Mouse (Mus musculus): ENCODE data around the gene 3425401B19Rik. TPM values are rescaled to one million over a fixed set of nuclear protein-coding genes. Genes with fewer than 3 reads are reported as not detected.

The 3425401B19Rik gene
- polyA plus RNA-seq, 1 experiment from 2014 or later, result 0.19 TPM

DNA sequence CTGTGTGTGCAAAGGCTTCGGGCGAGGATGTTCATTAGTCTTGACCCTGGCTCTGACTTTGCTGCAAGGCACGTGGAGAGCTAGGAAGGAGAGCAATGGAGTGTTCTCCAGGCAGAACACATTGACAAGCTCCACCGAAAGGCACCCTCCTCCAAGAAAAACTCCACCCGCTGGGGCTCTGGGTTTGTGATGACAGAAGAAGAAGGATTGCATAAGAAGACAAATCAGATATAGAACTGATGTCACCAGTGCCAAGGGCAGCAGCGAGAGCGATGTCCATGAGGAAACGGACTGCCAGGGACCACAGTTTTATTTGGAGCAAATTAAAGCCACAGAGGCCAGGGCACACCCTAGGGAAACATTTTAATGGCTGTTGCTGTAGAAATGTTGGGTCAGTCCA lies 12.7 kb upstream of the 3425401B19Rik start:
- H3K27ac ChIP-seq, result no peak overlapping the region
- H3K36me3 ChIP-seq, result no peaks in the 10 kb centered on the region
- no peaks in the 10 kb centered on the region for H3K9me3 ChIP-seq
- no peak overlapping the region for H3K9ac ChIP-seq
- H3K4me3 ChIP-seq, result no peak overlapping the region
- H3K4me1 ChIP-seq, result no peaks in the 10 kb centered on the region
- 63% methylated on average over 8 of the region's 8 CpGs for WGBS
- no peak for ATAC-seq (ENCODE audit: borderline replicate concordance, extremely low read depth, low FRiP score, low TSS enrichment)
- no peaks in the 10 kb centered on the region for H3K27me3 ChIP-seq
- H3K4me2 ChIP-seq, result no peak overlapping the region

DNA sequence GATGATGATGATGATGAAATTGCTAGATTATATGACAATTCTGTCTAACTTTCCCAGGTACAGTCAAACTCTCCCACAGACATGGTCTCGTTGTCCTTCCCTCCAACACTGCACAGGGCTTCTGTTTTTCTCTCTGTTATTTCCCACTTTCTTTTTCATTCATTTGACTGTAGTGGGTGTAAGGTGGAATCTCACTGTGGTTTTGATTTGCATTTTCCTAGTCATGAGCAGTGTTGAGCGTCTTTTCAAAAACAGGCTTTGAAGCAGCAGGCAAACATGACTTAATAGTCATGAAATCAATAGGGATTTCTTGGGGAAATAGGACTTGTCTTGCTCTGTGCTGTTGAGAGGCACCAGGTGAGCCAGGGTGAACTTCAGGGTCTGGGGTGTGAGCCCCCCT lies 11.3 kb upstream of the 3425401B19Rik start:
- Histone ChIP-seq H3K9ac (no peak overlapping the region), H3K4me3 (no peak overlapping the region)
- WGBS, result 84% methylated on average over 2 of the region's 2 CpGs

DNA sequence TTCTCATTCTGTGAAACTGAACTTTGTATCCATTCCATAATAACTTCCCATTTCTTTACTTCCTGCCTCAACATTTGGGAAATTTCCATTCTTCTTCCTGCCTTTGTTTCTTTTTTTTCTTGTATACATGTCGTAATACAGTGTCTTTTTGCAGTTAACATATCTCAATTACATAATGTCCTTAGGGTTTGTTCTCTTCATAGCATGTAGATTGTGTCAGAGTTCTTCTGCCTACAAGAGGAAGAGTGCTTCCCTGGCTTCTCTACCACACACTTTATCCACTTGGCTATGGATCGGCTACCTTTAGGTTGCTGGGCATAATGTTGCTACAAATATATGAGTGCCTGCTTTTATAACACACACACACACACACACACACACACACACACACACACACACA lies 10.8 kb upstream of the 3425401B19Rik start:
- Histone ChIP-seq H3K4me2 (no peak overlapping the region), H3K4me3 (no peak overlapping the region), H3K4me1 (no peaks in the 10 kb centered on the region), H3K36me3 (no peaks in the 10 kb centered on the region), H3K9me3 (no peaks in the 10 kb centered on the region), H3K27ac (no peak overlapping the region), H3K27me3 (no peaks in the 10 kb centered on the region), H3K9ac (no peak overlapping the region)
- no peak for ATAC-seq (ENCODE audit: borderline replicate concordance, extremely low read depth, low FRiP score, low TSS enrichment)
- 77% methylated on average over 2 of the region's 2 CpGs for WGBS

More for the DNA sequence above, 11.3 kb upstream of the 3425401B19Rik start:
- H3K27me3 ChIP-seq, result no peaks in the 10 kb centered on the region
- no peaks in the 10 kb centered on the region for H3K9me3 ChIP-seq
- no peaks in the 10 kb centered on the region for H3K4me1 ChIP-seq
- H3K27ac ChIP-seq, result no peak overlapping the region
- H3K4me2 ChIP-seq, result no peak overlapping the region
- no peaks in the 10 kb centered on the region for H3K36me3 ChIP-seq
- no peak for ATAC-seq (ENCODE audit: borderline replicate concordance, extremely low read depth, low FRiP score, low TSS enrichment)

DNA sequence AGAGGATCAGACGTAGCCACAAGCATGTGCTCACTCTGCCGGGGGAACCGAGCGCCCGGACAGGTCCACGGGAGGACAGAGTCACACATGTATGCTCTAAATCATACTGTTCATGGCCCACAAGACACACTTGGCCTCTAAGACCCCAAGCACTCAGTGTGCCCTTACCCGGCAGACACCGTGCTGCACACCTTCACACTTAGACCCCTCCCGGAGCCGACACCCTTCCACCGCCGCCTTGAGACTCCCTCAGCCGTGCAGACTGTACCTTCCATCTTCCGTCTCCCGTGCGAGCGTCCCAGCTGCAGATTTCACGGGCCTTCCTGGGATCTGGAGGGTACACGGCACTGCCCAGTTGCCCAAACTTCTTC lies 373 bp downstream of the 3425401B19Rik start:
- Histone ChIP-seq H3K4me2 (peak overlapping the region; percentile 24), H3K4me1 (peaks cover 16% of the 10 kb centered on the region; the same call in 1 of the 2 replicates), H3K9ac (no peak overlapping the region), H3K9me3 (no peaks in the 10 kb centered on the region), H3K4me3 (no peak overlapping the region), H3K27me3 (no peaks in the 10 kb centered on the region), H3K36me3 (no peaks in the 10 kb centered on the region), H3K27ac (no peak overlapping the region)
- ATAC-seq (ENCODE audit: borderline replicate concordance, extremely low read depth, low FRiP score, low TSS enrichment), result no peak
- 43% methylated on average over 19 of the region's 19 CpGs for WGBS

DNA sequence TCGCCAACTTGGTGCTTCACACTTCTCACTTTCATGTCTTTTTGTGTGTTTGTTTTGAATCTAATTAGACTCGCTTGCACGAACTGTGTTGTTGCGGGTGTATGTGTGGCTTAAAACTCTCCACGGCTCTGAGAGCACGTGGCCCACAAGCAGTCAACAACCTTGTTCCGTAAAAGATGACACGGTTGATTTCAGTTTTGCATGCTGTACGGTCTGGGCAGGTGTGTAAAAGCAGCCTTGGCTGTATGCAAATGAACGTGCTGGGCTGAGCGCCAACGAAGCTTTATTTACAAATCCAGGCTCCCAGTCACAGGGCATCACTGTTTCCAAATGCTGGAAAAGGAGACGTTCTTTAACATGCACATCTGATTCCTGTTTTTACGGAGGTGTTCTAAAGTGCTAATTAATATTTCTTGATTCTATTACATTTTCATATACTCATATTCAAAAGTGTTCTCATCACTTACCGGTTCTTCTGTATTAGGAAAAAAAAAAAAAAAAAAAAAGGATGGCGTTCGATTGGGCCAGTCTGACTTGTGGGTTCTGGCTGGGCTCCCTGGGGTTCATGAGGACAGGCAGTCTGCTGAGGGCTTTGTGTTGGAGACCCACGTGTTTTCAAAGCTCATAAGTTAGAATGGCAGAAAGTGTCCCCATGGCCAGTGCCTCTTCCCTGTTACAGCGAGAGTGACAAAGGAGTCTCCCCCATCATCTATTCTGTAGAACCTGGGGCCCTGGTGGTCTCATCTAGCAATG lies 935 bp downstream of the 3425401B19Rik start:
- Histone ChIP-seq H3K27ac (no peak overlapping the region), H3K4me1 (peaks cover 16% of the 10 kb centered on the region; the same call in 1 of the 2 replicates), H3K27me3 (no peaks in the 10 kb centered on the region), H3K9ac (no peak overlapping the region), H3K4me3 (no peak overlapping the region), H3K36me3 (no peaks in the 10 kb centered on the region), H3K4me2 (peak overlapping the region; percentile 24), H3K9me3 (no peaks in the 10 kb centered on the region)
- no peak for ATAC-seq (ENCODE audit: borderline replicate concordance, extremely low read depth, low FRiP score, low TSS enrichment)
- 50% methylated on average over 19 of the region's 19 CpGs for WGBS

DNA sequence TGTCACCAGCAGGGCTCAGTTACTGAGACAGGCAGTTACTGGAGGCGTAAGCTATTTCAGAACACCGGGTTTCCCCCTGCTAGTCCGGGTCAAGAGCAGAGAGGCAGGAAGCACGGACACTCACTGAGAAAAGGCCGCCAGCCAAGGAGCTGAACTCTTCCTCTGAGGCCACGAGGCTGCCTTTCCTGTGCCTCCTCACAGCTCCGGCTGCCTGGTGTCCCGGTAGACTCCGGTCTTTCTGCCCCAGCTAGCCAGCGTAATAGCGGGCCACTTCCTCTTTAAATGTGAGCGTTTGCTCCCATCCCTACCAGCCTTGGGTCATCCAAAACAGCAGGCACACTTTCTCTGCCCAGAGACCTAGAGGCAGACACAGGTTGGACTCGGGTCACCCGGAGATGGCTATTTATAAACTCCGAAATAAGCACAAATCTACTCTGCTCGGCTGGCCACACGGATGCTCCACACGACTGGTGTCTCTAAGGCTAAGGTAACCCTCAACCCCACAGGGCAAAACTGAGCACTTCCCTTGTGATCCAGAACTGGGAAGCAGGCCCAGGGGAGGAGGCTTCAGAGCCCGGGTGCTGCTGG lies 1.7 kb downstream of the 3425401B19Rik start:
- Histone ChIP-seq H3K4me1 (peaks cover 16% of the 10 kb centered on the region; the same call in 1 of the 2 replicates), H3K9me3 (no peaks in the 10 kb centered on the region), H3K27ac (no peak overlapping the region), H3K4me2 (no peak overlapping the region), H3K9ac (no peak overlapping the region), H3K36me3 (no peaks in the 10 kb centered on the region), H3K27me3 (no peaks in the 10 kb centered on the region), H3K4me3 (no peak overlapping the region)
- no peak for ATAC-seq (ENCODE audit: borderline replicate concordance, extremely low read depth, low FRiP score, low TSS enrichment)
- WGBS, result 22% methylated on average over 19 of the region's 19 CpGs

DNA sequence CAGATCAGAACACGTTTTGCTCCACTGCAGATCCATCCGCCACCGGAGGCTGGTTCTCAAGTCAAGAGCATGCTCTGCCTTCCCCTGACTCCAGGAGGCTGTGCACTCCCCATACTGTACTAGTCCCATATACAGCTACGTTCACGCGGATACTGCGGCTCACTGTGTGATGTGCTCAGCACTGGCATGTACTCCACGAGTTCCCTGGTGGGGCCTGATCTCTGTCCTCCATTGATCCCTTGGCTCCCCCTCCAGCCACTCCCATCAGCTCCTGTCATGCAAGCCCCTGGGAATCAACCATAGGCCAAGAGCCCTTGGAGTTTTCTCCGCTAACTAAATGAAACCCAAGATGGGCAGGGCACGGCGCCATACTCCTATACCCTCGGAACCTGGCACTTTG lies 2.6 kb downstream of the 3425401B19Rik start:
- Histone ChIP-seq H3K9me3 (no peaks in the 10 kb centered on the region), H3K4me1 (peaks cover 16% of the 10 kb centered on the region; the same call in 1 of the 2 replicates), H3K36me3 (no peaks in the 10 kb centered on the region), H3K9ac (no peak overlapping the region), H3K4me2 (no peak overlapping the region), H3K27ac (no peak overlapping the region), H3K27me3 (no peaks in the 10 kb centered on the region), H3K4me3 (no peak overlapping the region)
- ATAC-seq (ENCODE audit: borderline replicate concordance, extremely low read depth, low FRiP score, low TSS enrichment), result no peak
- 90% methylated on average over 12 of the region's 12 CpGs for WGBS

DNA sequence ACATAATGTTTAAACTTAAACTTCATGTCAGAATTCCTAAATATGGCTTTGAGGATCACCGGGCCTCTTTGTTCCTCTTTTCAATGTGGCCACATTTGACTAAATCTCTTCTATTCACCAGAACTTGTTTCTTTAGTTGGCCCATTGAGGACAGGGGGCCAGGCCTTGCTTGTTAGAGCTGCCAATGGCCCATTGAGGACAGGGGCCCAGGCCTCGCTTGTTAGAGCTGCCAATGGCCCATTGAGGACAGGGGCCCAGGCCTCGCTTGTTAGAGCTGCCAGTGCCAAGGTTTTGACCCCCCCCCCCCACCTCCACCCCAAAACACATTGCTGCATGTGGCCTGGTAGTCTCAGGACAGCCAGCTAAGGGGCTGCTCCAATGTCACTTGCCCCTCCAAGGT lies 3.5 kb downstream of the 3425401B19Rik start:
- Histone ChIP-seq H3K27ac (no peak overlapping the region), H3K4me2 (no peak overlapping the region), H3K9me3 (no peaks in the 10 kb centered on the region), H3K36me3 (no peaks in the 10 kb centered on the region), H3K4me3 (no peak overlapping the region), H3K4me1 (peaks cover 16% of the 10 kb centered on the region; the same call in 1 of the 2 replicates), H3K27me3 (no peaks in the 10 kb centered on the region), H3K9ac (no peak overlapping the region)
- WGBS, result 90% methylated on average over 3 of the region's 3 CpGs
- no peak for ATAC-seq (ENCODE audit: borderline replicate concordance, extremely low read depth, low FRiP score, low TSS enrichment)

DNA sequence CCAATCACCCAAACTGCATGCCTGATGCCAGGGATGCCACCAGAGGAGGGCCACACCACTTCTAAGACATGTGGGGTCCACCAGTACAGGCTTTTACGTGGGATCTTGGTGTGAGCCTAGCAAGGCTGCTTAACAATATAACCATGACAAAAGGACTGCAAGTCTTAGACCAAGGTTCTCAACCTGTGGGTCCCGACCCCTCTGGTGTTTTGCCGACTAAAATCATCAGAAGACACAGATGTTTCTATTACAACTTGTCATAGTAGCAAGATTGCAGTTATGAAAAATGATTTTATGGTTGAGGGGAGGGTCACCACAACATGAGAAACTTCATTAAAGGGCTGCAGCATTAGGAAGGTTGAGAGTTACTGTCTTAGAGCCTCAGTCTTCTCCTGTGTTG lies 6.5 kb downstream of the 3425401B19Rik start:
- H3K4me2 ChIP-seq, result no peak overlapping the region
- ATAC-seq (ENCODE audit: borderline replicate concordance, extremely low read depth, low FRiP score, low TSS enrichment), result no peak
- WGBS, result 65% methylated on average over 3 of the region's 3 CpGs
- H3K4me1 ChIP-seq, result peaks cover 2% of the 10 kb centered on the region; the same call in 1 of the 2 replicates
- H3K27me3 ChIP-seq, result no peaks in the 10 kb centered on the region
- no peak overlapping the region for H3K27ac ChIP-seq
- no peaks in the 10 kb centered on the region for H3K36me3 ChIP-seq
- no peak overlapping the region for H3K9ac ChIP-seq
- H3K4me3 ChIP-seq, result no peak overlapping the region
- H3K9me3 ChIP-seq, result no peaks in the 10 kb centered on the region

DNA sequence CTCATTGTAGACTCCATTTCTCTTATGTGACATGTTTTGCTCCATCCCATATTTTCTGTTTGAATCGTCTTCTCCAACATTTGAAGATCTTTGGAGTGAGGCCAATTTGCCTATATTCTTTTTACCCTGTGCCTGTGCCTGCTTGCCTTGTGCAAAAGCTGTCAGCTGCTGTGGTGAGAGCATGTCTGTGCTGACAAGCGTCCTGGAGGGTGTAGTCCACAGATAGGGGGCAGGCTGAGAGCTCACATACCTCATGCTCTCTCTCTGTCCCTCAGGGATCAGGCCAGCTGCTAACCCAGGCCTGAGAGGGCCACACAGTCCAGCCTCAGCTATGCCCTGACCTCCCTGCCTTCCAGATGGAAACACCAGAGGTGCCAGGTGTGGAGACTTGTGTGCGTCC lies 11.9 kb downstream of the 3425401B19Rik start:
- H3K27ac ChIP-seq, result no peak overlapping the region
- no peak overlapping the region for H3K4me2 ChIP-seq
- 43% methylated on average over 3 of the region's 3 CpGs for WGBS
- no peak overlapping the region for H3K4me3 ChIP-seq
- no peak overlapping the region for H3K9ac ChIP-seq
- no peaks in the 10 kb centered on the region for H3K4me1 ChIP-seq
- H3K27me3 ChIP-seq, result no peaks in the 10 kb centered on the region
- no peaks in the 10 kb centered on the region for H3K36me3 ChIP-seq
- ATAC-seq (ENCODE audit: borderline replicate concordance, extremely low read depth, low FRiP score, low TSS enrichment), result no peak
- no peaks in the 10 kb centered on the region for H3K9me3 ChIP-seq

DNA sequence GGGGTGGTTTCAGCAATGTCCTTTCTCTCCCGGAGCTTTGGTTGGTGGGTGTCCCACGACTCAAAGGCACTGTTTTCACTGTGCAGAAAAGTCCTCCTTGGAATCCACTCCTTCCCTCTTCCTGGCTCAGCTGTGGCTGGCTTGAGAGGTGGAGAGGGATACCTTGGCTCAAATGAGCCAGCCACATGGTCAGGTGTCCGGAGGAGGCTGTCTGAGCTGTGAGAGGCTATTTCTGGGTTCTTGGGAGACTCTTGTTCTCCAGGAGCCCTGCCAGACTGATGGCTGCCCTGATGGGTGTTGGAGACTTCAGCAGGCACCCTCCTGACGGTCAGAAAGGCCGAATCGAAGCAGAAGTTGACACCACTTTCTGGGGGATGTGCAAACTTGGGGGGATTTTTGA lies 22.0 kb downstream of the 3425401B19Rik start:
- WGBS, result 75% methylated on average over 6 of the region's 6 CpGs
- no peak overlapping the region for H3K9ac ChIP-seq
- H3K36me3 ChIP-seq, result no peaks in the 10 kb centered on the region
- no peak overlapping the region for H3K27ac ChIP-seq
- ATAC-seq (ENCODE audit: borderline replicate concordance, extremely low read depth, low FRiP score, low TSS enrichment), result no peak
- no peak overlapping the region for H3K4me2 ChIP-seq
- H3K27me3 ChIP-seq, result no peaks in the 10 kb centered on the region; the same call in 1 of the 2 replicates
- H3K4me3 ChIP-seq, result no peak overlapping the region
- no peaks in the 10 kb centered on the region for H3K4me1 ChIP-seq
- no peaks in the 10 kb centered on the region for H3K9me3 ChIP-seq

DNA sequence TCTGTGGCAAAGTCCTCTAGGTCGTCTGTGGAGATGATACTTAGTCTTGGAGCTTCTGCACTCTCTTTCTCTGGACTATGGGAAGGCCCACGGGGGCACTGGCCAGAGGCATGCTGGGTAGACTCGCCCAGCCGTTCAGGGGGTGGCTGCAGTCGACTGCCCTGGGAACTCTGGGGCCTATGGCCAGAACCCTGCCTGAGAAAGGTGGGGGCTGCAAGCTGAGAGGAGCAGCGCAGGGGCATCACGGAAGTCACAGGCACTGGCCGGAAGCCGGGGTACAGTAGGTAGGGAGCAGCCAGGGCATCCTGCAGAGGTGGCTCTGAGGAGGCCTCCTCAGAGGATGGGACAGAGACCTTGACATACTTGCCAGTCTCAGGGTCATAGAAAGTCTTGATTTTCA lies 25.3 kb downstream of the 3425401B19Rik start:
- no peak overlapping the region for H3K4me3 ChIP-seq
- no peaks in the 10 kb centered on the region for H3K9me3 ChIP-seq
- H3K27ac ChIP-seq, result no peak overlapping the region
- H3K9ac ChIP-seq, result no peak overlapping the region
- no peaks in the 10 kb centered on the region for H3K4me1 ChIP-seq
- H3K4me2 ChIP-seq, result no peak overlapping the region
- no peak for ATAC-seq (ENCODE audit: borderline replicate concordance, extremely low read depth, low FRiP score, low TSS enrichment)
- H3K36me3 ChIP-seq, result no peaks in the 10 kb centered on the region
- H3K27me3 ChIP-seq, result no peaks in the 10 kb centered on the region; the same call in 1 of the 2 replicates
- 73% methylated on average over 9 of the region's 9 CpGs for WGBS
